Mouse (Mus musculus) neural tube, embryonic 12.5 days (tissue): ENCODE measurements around the gene Nkd1. TPM values are rescaled to one million over a fixed set of nuclear protein-coding genes. Genes with fewer than 3 reads are reported as not detected.

Source experiments
- ATAC-seq: fragments of 200-750 bp; cut with Nextera tagmentation; 2 replicates; pipeline ENCODE4 v1.8.0; 2017; ENCODE audit warnings: low read depth, mild to moderate bottlenecking, moderate TSS enrichment, moderate library complexity; ENCODE audit not compliant: low FRiP score
- H3K27ac ChIP-seq: fragments of 300-500 bp; sonication (generic); 2 replicates; pipeline ENCODE4 v1.5.1; 2016
- H3K27me3 ChIP-seq: fragments of 300-500 bp; sonication (generic); replicated peaks from 2 replicates; pipeline ENCODE4 v1.6.1; 2016; ENCODE audit warnings: mild to moderate bottlenecking
- H3K36me3 ChIP-seq: fragments of 300-500 bp; sonication (generic); 2 replicates; pipeline ENCODE4 v1.6.1; 2016; ENCODE audit warnings: mild to moderate bottlenecking
- H3K4me1 ChIP-seq: fragments of 300-500 bp; sonication (generic); 2 replicates; pipeline ENCODE4 v1.6.1; 2016
- H3K4me2 ChIP-seq: fragments of 300-500 bp; sonication (generic); replicated peaks from 2 replicates; pipeline ENCODE4 v1.6.1; 2016; ENCODE audit warnings: mild to moderate bottlenecking
- H3K4me3 ChIP-seq: fragments of 300-500 bp; sonication (generic); 2 replicates; pipeline ENCODE4 v1.5.1; 2016
- H3K9ac ChIP-seq: fragments of 300-500 bp; sonication (generic); 2 replicates; pipeline ENCODE4 v1.6.1; 2016; ENCODE audit warnings: mild to moderate bottlenecking
- H3K9me3 ChIP-seq: fragments of 300-500 bp; sonication (generic); 2 replicates; pipeline ENCODE4 v1.6.1; 2016; ENCODE audit warnings: mild to moderate bottlenecking
- WGBS: fragments of 180-500 bp; shearing (Covaris S2); methylation state at CpG from one replicate; pipeline ENCODE4 v1.1.7; 2016; 5-methylcytosine and 5-hydroxymethylcytosine counted together
- polyA plus RNA-seq: library from polyadenylated mRNA; unstranded; fragments of >200 nt; fragmentation: Nextera tagmentation; extraction: Ambion mirVana; gene quantifications from 2 replicates; pipeline ENCODE4 v1.2.1, GENCODE M21; 2016

Nkd1 gene
- polyA plus RNA-seq, 1 experiment from 2014 or later: 84.5 TPM

GRCm38 (mm10) chr8:88579246-88579645 lies 58.1 kb downstream of the Nkd1 start:
- ATAC-seq: no peak
- Histone ChIP-seq H3K36me3 (peaks cover 4% of the 10 kb centered on the region; the same call in 1 of the 2 replicates), H3K27me3 (no peaks in the 10 kb centered on the region), H3K4me1 (peaks cover 7% of the 10 kb centered on the region; the same call in 1 of the 2 replicates), H3K4me2 (no peak overlapping the region), H3K9ac (no peak overlapping the region), H3K4me3 (no peak overlapping the region), H3K9me3 (no peaks in the 10 kb centered on the region), H3K27ac (no peak overlapping the region)
- 51% methylated on average over 7 of the region's 7 CpGs for WGBS

GRCm38 (mm10) chr8:88579668-88580330 lies 58.6 kb downstream of the Nkd1 start:
- H3K9me3 ChIP-seq: no peaks in the 10 kb centered on the region
- no peaks in the 10 kb centered on the region for H3K27me3 ChIP-seq
- no peak overlapping the region for H3K9ac ChIP-seq
- ATAC-seq: no peak
- 88% methylated on average over 18 of the region's 18 CpGs for WGBS
- H3K4me2 ChIP-seq: no peak overlapping the region
- H3K4me3 ChIP-seq: no peak overlapping the region
- peaks cover 7% of the 10 kb centered on the region; the same call in 1 of the 2 replicates for H3K4me1 ChIP-seq
- H3K36me3 ChIP-seq: peaks cover 4% of the 10 kb centered on the region
- no peak overlapping the region for H3K27ac ChIP-seq

- ATAC-seq: no peak
- 89% methylated on average over 7 of the region's 7 CpGs for WGBS
- no peak overlapping the region for H3K4me2 ChIP-seq
- H3K27ac ChIP-seq: no peak overlapping the region
- no peak overlapping the region for H3K9ac ChIP-seq
- peaks cover 7% of the 10 kb centered on the region; the same call in 1 of the 2 replicates for H3K4me1 ChIP-seq
- H3K4me3 ChIP-seq: no peak overlapping the region
- H3K36me3 ChIP-seq: peaks cover 8% of the 10 kb centered on the region
- H3K9me3 ChIP-seq: no peaks in the 10 kb centered on the region
- H3K27me3 ChIP-seq: no peaks in the 10 kb centered on the region
Observed at GRCm38 (mm10) chr8:88580785-88581184, 59.6 kb downstream of the Nkd1 start.

GRCm38 (mm10) chr8:88583863-88584262 lies 62.7 kb downstream of the Nkd1 start:
- Histone ChIP-seq H3K27me3 (no peaks in the 10 kb centered on the region), H3K9me3 (no peaks in the 10 kb centered on the region), H3K9ac (no peak overlapping the region), H3K27ac (no peak overlapping the region), H3K4me2 (no peak overlapping the region), H3K4me3 (no peak overlapping the region), H3K36me3 (peaks cover 23% of the 10 kb centered on the region), H3K4me1 (no peaks in the 10 kb centered on the region)
- 94% methylated on average over 3 of the region's 3 CpGs for WGBS
- ATAC-seq: no peak

- ATAC-seq: no peak
Observed at GRCm38 (mm10) chr8:88588205-88588889, 67.2 kb downstream of the Nkd1 start.

GRCm38 (mm10) chr8:88590226-88590625 lies 69.1 kb downstream of the Nkd1 start:
- Histone ChIP-seq H3K27me3 (no peaks in the 10 kb centered on the region), H3K4me3 (no peak overlapping the region), H3K4me2 (no peak overlapping the region), H3K36me3 (peaks cover 47% of the 10 kb centered on the region), H3K27ac (no peak overlapping the region), H3K4me1 (no peaks in the 10 kb centered on the region), H3K9ac (no peak overlapping the region), H3K9me3 (no peaks in the 10 kb centered on the region)
- 84% methylated on average over 6 of the region's 6 CpGs for WGBS
- ATAC-seq: no peak

More at GRCm38 (mm10) chr8:88588205-88588889, 67.2 kb downstream of the Nkd1 start:
- Histone ChIP-seq H3K27ac (no peak overlapping the region), H3K4me2 (no peak overlapping the region), H3K27me3 (no peaks in the 10 kb centered on the region), H3K4me3 (no peak overlapping the region), H3K4me1 (no peaks in the 10 kb centered on the region), H3K9me3 (no peaks in the 10 kb centered on the region), H3K36me3 (peaks cover 47% of the 10 kb centered on the region), H3K9ac (no peak overlapping the region)
- 92% methylated on average over 8 of the region's 8 CpGs for WGBS

GRCm38 (mm10) chr8:88593947-88594346 lies 72.8 kb downstream of the Nkd1 start:
- H3K36me3 ChIP-seq: peaks cover 31% of the 10 kb centered on the region
- WGBS: 92% methylated on average over 1 of the region's 1 CpGs
- H3K27ac ChIP-seq: no peak overlapping the region
- no peak for ATAC-seq
- H3K4me1 ChIP-seq: no peaks in the 10 kb centered on the region
- no peaks in the 10 kb centered on the region for H3K27me3 ChIP-seq
- no peak overlapping the region for H3K9ac ChIP-seq
- H3K9me3 ChIP-seq: no peaks in the 10 kb centered on the region
- no peak overlapping the region for H3K4me3 ChIP-seq
- no peak overlapping the region for H3K4me2 ChIP-seq

- H3K4me3 ChIP-seq: no peak overlapping the region
- WGBS: 85% methylated on average over 12 of the region's 12 CpGs
Observed at GRCm38 (mm10) chr8:88596042-88596441, 74.9 kb downstream of the Nkd1 start.

GRCm38 (mm10) chr8:88598578-88598977 lies 77.4 kb downstream of the Nkd1 start:
- Histone ChIP-seq H3K9me3 (0 out of 2 replicates have a peak, but pooled peaks cover 5% of the 10 kb centered on the region), H3K27me3 (no peaks in the 10 kb centered on the region), H3K4me2 (no peak overlapping the region), H3K9ac (no peak overlapping the region), H3K4me1 (peaks cover 7% of the 10 kb centered on the region), H3K4me3 (no peak overlapping the region), H3K27ac (no peak overlapping the region), H3K36me3 (peaks cover 1% of the 10 kb centered on the region; the same call in 1 of the 2 replicates)
- WGBS: 78% methylated on average over 5 of the region's 5 CpGs
- no peak for ATAC-seq

More at GRCm38 (mm10) chr8:88596042-88596441, 74.9 kb downstream of the Nkd1 start:
- Histone ChIP-seq H3K4me2 (no peak overlapping the region), H3K9ac (no peak overlapping the region), H3K27ac (no peak overlapping the region), H3K36me3 (peaks cover 13% of the 10 kb centered on the region), H3K9me3 (no peaks in the 10 kb centered on the region), H3K27me3 (no peaks in the 10 kb centered on the region), H3K4me1 (no peaks in the 10 kb centered on the region)
- no peak for ATAC-seq

GRCm38 (mm10) chr8:88599491-88599890 lies 78.3 kb downstream of the Nkd1 start:
- H3K4me3 ChIP-seq: no peak overlapping the region
- 86% methylated on average over 7 of the region's 7 CpGs for WGBS
- no peak for ATAC-seq
- H3K27me3 ChIP-seq: no peaks in the 10 kb centered on the region
- no peak overlapping the region for H3K9ac ChIP-seq
- H3K27ac ChIP-seq: no peak overlapping the region
- no peaks in the 10 kb centered on the region for H3K36me3 ChIP-seq
- peaks cover 14% of the 10 kb centered on the region for H3K4me1 ChIP-seq
- 0 out of 2 replicates have a peak, but pooled peaks cover 5% of the 10 kb centered on the region for H3K9me3 ChIP-seq
- no peak overlapping the region for H3K4me2 ChIP-seq

GRCm38 (mm10) chr8:88603446-88603989 lies 82.4 kb downstream of the Nkd1 start:
- Histone ChIP-seq H3K27ac (no peak overlapping the region), H3K27me3 (no peaks in the 10 kb centered on the region), H3K4me1 (peaks cover 23% of the 10 kb centered on the region), H3K4me3 (peak overlapping the region; percentile 30), H3K9ac (no peak overlapping the region), H3K36me3 (no peaks in the 10 kb centered on the region), H3K9me3 (0 out of 2 replicates have a peak, but pooled peaks cover 5% of the 10 kb centered on the region), H3K4me2 (peak overlapping the region; percentile 64)
- ATAC-seq: peak; percentile 61
- under 1% methylated on average over 10 of the region's 10 CpGs for WGBS
